Mouse (Mus musculus) limb, embryonic 11.5 days (tissue): ENCODE measurements around the gene Eomes. TPM values are rescaled to one million over a fixed set of nuclear protein-coding genes. Genes with fewer than 3 reads are reported as not detected.
A peak's percentile ranks its signal among the peaks of the same experiment; 100 is the strongest.

ENCODE experiments used
- ATAC-seq: fragments of 200-750 bp; cut with Nextera tagmentation; 2 replicates; pipeline ENCODE4 v1.8.0; 2017; ENCODE audit warnings: low read depth; ENCODE audit not compliant: insufficient number of reproducible peaks, low FRiP score, low TSS enrichment
- DNase-seq: peaks from one replicate; pipeline ENCODE4 v3.0.0-alpha.2; 2015; ENCODE audit warnings: low spot score
- H3K27ac ChIP-seq: fragments of 300-500 bp; sonication (generic); replicated peaks from 2 replicates; pipeline ENCODE4 v1.5.1; 2014; ENCODE audit warnings: low read depth, mild to moderate bottlenecking, low read length
- H3K27me3 ChIP-seq: fragments of 300-500 bp; sonication (generic); 2 replicates; pipeline ENCODE4 v1.6.1; 2014; ENCODE audit warnings: mild to moderate bottlenecking, low read length, mixed read lengths; ENCODE audit not compliant: control insufficient read depth, insufficient read depth
- H3K36me3 ChIP-seq: fragments of 300-500 bp; sonication (generic); 2 replicates; pipeline ENCODE4 v1.6.1; 2014; ENCODE audit warnings: mild to moderate bottlenecking, low read length, moderate library complexity, mixed read lengths; ENCODE audit not compliant: control insufficient read depth, insufficient read depth
- H3K4me1 ChIP-seq: fragments of 300-500 bp; sonication (generic); 2 replicates; pipeline ENCODE4 v1.6.1; 2014; ENCODE audit warnings: low read length, mixed read lengths; ENCODE audit not compliant: control insufficient read depth, insufficient read depth
- H3K4me2 ChIP-seq: fragments of 300-500 bp; sonication (generic); 2 replicates; pipeline ENCODE4 v1.6.1; 2014; ENCODE audit warnings: low read depth, mild to moderate bottlenecking, moderate library complexity; ENCODE audit not compliant: severe bottlenecking
- H3K4me3 ChIP-seq: fragments of 300-500 bp; sonication (generic); 2 replicates; pipeline ENCODE4 v1.5.1; 2014; ENCODE audit warnings: low read depth, low read length
- H3K9ac ChIP-seq: fragments of 300-500 bp; sonication (generic); 2 replicates; pipeline ENCODE4 v1.6.1; 2014; ENCODE audit warnings: mild to moderate bottlenecking, low read length
- H3K9me3 ChIP-seq: fragments of 300-500 bp; sonication (generic); 2 replicates; pipeline ENCODE4 v1.6.1; 2016; ENCODE audit warnings: low read length; ENCODE audit not compliant: control insufficient read depth
- WGBS: fragments of 180-500 bp; shearing (Covaris S2); extraction: QIAGEN DNeasy Blood & Tissue Kit; methylation state at CpG from one replicate; pipeline ENCODE4 v1.1.7; 2014; 5-methylcytosine and 5-hydroxymethylcytosine counted together
- polyA plus RNA-seq: library from polyadenylated mRNA; unstranded; fragments of >200 nt; fragmentation: Nextera tagmentation; extraction: Ambion mirVana; gene quantifications from 2 replicates; pipeline ENCODE4 v1.2.1, GENCODE M21; 2014

Eomes gene
- polyA plus RNA-seq, 1 experiment from 2014 or later: 1.1 TPM

DNA sequence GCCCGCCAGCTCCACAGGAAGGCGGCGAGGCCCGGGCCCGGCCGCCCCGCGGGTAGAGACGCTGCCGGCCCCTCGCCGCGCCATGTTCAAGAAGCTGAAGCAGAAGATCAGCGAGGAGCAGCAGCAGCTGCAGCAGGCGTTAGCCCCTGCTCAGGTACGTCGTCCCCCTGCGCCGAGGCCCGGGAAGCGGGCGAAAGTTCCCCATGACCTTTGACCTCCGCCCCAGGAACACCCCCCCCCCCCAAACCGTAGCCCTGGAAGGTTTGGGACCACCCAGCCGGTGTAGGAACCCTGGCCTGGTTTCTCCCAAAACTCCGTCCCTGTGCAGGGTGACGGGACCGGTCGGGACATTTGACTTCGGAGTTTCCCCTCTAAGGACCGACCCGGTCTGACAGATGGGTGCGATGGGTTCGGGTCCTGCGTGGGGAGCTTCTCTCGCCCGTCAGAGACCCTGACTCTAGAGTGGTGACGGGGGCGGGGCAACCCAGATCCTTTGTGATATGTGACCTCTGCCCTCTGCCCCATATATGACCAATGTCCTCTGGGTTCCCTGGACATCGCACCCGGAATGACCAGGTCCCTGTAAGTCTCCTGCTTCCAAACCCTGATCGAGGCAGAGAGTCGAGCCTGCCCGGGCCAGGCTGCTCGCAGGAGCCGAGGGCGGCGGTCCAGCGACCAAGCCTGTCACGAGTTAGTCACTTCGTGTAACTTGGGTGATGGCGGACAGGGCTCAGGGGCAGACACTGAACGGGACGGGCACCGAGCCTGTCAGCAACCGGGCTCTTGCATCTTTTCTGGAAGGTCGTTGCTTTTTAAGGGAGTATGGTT lies 28.6 kb downstream of the Eomes start:
- Histone ChIP-seq H3K9ac (peak overlapping the region; percentile 93), H3K4me1 (peaks cover 7% of the 10 kb centered on the region; the same call in 1 of the 2 replicates), H3K27ac (peak overlapping the region; percentile 68; the same call in 1 of the 2 replicates), H3K36me3 (no peaks in the 10 kb centered on the region), H3K9me3 (no peaks in the 10 kb centered on the region), H3K4me2 (peak overlapping the region; percentile 98), H3K27me3 (no peaks in the 10 kb centered on the region), H3K4me3 (peak overlapping the region; percentile 96)
- under 1% methylated on average over 56 of the region's 57 CpGs for WGBS
- peak; percentile 60 for ATAC-seq
- DNase-seq: peak; percentile 58

DNA sequence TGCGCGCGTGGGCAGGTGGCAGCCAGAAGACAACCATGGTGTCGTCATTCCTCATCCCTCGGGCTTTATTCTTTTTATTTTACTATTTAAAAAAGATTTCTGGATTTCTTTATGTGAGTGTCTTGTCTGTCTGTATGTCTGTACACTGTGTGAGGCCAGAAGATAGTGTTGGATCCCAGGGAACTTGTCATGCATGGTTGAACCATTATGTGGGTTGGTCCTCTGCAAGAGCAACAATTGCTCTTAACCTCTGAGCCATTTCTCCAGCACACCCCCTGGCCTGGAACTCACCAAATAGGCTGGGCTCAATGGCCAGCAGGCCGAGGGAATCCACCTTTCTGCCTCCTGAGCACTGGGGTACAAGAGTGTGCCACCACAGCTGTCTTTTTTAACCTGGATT lies 29.5 kb downstream of the Eomes start:
- peak overlapping the region; percentile 98 for H3K4me2 ChIP-seq
- H3K27ac ChIP-seq: no peak overlapping the region
- peaks cover 7% of the 10 kb centered on the region; the same call in 1 of the 2 replicates for H3K4me1 ChIP-seq
- no peak for DNase-seq
- no peaks in the 10 kb centered on the region for H3K27me3 ChIP-seq
- no peak overlapping the region for H3K9ac ChIP-seq
- no peaks in the 10 kb centered on the region for H3K36me3 ChIP-seq
- no peak for ATAC-seq
- no peak overlapping the region; the same call in 1 of the 2 replicates for H3K4me3 ChIP-seq
- 89% methylated on average over 6 of the region's 6 CpGs for WGBS
- no peaks in the 10 kb centered on the region for H3K9me3 ChIP-seq

DNA sequence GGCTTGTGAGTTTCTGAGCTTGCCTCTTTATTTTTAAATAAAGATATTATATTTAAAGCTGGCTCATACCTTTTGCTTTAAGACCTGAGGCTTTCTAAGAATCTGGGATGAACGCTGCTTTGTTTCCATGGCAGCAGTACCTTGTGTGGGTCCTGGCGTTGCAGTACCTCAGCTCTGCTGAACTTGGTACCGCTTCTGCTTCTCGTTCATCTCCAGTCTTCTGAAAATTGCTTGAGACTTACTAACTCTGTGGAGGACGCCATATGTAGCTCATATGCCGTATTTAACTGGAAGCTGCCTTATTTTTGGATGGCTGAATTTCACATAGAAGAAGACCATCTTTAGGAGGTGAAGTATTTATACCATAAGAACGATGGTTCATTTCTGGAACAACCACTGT lies 30.6 kb downstream of the Eomes start:
- ATAC-seq (no peak), DNase-seq (no peak)
- no peak overlapping the region for H3K9ac ChIP-seq
- no peaks in the 10 kb centered on the region for H3K36me3 ChIP-seq
- H3K27me3 ChIP-seq: no peaks in the 10 kb centered on the region
- H3K4me3 ChIP-seq: no peak overlapping the region
- H3K27ac ChIP-seq: no peak overlapping the region
- H3K4me1 ChIP-seq: peaks cover 7% of the 10 kb centered on the region; the same call in 1 of the 2 replicates
- no peaks in the 10 kb centered on the region for H3K9me3 ChIP-seq
- no peak overlapping the region for H3K4me2 ChIP-seq
- WGBS: 91% methylated on average over 7 of the region's 7 CpGs

DNA sequence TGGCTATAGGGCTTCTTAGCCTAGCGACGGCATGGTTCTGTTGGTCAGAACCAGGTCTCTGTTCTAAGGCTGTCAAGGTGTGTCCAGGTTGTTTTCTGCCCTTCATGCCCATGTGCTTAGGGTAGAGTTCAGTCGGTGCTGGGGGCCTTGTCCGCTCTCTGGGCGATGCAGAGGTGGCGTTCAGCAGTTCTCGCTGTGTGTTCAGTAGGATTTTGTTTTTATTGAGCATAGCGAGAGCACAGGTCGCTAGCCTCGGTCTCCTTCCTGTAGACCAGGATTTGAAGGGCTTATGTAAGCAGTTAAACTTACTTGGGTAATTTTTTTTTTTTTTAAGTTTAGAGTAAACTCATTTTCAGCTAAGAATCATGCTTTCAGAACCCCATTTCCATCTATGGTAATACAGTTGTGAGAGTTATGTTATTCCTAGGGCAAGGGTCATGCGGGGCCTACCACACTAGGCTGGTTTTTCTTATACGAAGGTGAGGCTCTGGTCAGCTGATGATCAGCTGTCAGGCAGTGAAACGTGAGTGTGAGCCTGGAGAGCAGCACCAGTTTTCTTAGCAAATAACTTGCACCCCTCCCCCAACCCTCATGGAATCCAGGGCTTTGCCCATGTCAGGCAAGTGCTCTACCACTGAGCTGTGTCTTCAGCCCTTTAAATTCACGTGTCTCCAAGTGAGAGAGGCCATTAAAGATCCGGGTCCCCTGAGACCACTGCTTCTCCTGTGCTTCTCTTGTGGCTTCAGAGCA lies 33.1 kb downstream of the Eomes start:
- Histone ChIP-seq H3K36me3 (no peaks in the 10 kb centered on the region), H3K9me3 (no peaks in the 10 kb centered on the region), H3K4me1 (peaks cover 7% of the 10 kb centered on the region; the same call in 1 of the 2 replicates), H3K9ac (no peak overlapping the region), H3K4me2 (no peak overlapping the region), H3K27me3 (no peaks in the 10 kb centered on the region), H3K4me3 (no peak overlapping the region), H3K27ac (no peak overlapping the region)
- DNase-seq: no peak
- no peak for ATAC-seq
- 78% methylated on average over 15 of the region's 15 CpGs for WGBS

DNA sequence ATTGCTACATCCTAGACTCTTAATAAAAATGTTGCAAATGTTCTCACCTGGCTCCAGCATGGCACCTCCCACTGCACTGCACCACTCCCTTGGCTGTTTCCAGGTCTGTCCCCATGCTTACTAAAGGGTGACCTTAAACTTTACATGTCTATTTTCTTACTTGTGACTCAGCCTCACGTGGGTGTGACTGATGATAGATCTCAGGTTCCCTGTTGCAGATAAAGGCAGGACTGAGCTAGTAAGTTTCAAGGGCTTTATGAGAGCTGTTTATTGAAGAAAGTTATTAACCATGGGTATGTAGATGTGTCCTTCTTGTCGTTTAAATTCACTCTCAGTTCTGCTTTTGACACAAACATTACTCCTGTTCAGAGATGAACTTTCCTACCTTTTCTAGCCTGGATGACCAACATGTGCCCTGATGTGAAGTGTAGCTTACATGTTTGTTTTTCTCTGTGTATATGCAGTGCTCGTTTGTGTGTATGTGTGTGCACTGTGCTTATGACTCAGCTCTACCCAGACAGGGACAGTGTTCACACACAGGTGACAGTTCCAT lies 34.7 kb downstream of the Eomes start:
- ATAC-seq: no peak
- no peak overlapping the region for H3K27ac ChIP-seq
- no peaks in the 10 kb centered on the region for H3K27me3 ChIP-seq
- DNase-seq: no peak
- no peaks in the 10 kb centered on the region for H3K4me1 ChIP-seq
- no peaks in the 10 kb centered on the region for H3K36me3 ChIP-seq
- H3K9ac ChIP-seq: no peak overlapping the region
- 88% methylated on average over 3 of the region's 3 CpGs for WGBS
- H3K4me3 ChIP-seq: no peak overlapping the region
- no peak overlapping the region for H3K4me2 ChIP-seq
- H3K9me3 ChIP-seq: no peaks in the 10 kb centered on the region

DNA sequence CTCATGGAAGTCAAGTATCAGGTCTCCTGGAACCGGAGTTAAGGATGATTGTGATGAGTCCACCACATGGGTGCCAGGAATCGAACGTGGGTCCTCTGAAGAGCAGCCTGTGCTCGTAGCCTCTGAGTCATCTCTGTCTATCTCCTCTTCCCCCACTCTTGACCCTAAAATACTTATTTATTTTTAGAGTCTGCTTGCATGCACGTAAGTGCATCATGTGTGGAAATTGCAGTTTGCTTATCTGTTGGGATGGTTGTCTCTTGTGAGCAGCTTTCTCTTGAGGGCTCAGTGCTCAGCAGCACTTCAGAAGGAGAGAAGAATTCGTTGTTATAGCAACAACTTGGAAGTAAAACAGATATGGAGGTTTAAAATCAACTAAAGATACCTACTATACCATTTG lies 37.5 kb downstream of the Eomes start:
- Histone ChIP-seq H3K27me3 (no peaks in the 10 kb centered on the region), H3K4me2 (no peak overlapping the region), H3K4me3 (no peak overlapping the region), H3K36me3 (no peaks in the 10 kb centered on the region), H3K27ac (no peak overlapping the region), H3K9me3 (no peaks in the 10 kb centered on the region), H3K9ac (no peak overlapping the region), H3K4me1 (no peaks in the 10 kb centered on the region)
- 94% methylated on average over 6 of the region's 6 CpGs for WGBS
- ATAC-seq (no peak), DNase-seq (no peak)

DNA sequence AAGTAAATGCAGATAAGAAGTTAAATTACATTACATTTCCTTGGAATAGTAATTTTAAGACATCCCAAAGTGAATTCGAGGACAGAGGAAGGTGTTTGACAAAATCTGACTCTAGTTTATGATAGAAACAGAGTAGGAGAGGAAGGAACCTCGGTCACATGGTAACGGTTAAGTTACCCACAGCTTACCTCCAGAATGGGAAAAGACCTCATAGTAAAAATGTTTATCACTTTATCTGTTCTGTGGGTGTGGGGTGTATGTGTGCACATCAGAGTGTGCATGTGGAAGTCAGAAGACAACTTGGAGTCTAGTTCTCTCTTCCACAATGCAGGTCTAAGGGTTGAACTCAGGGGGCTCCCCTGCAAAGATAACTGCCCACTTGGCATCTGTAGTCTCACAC lies 38.1 kb downstream of the Eomes start:
- Histone ChIP-seq H3K27me3 (no peaks in the 10 kb centered on the region), H3K27ac (no peak overlapping the region), H3K9ac (no peak overlapping the region), H3K4me3 (no peak overlapping the region), H3K9me3 (no peaks in the 10 kb centered on the region), H3K4me2 (no peak overlapping the region), H3K4me1 (0 out of 2 replicates have a peak, but pooled peaks cover 4% of the 10 kb centered on the region), H3K36me3 (no peaks in the 10 kb centered on the region)
- ATAC-seq (no peak), DNase-seq (no peak)
- WGBS: 93% methylated on average over 3 of the region's 3 CpGs

GRCm38 (mm10) chr9:118517619-118518018 lies 39.6 kb downstream of the Eomes start:
- H3K4me2 ChIP-seq: no peak overlapping the region
- H3K4me3 ChIP-seq: no peak overlapping the region
- WGBS: 80% methylated on average over 8 of the region's 8 CpGs
- no peaks in the 10 kb centered on the region for H3K27me3 ChIP-seq
- peaks cover 3% of the 10 kb centered on the region; the same call in 1 of the 2 replicates for H3K36me3 ChIP-seq
- no peaks in the 10 kb centered on the region for H3K9me3 ChIP-seq
- ATAC-seq: no peak
- H3K4me1 ChIP-seq: 0 out of 2 replicates have a peak, but pooled peaks cover 5% of the 10 kb centered on the region
- H3K27ac ChIP-seq: no peak overlapping the region
- no peak for DNase-seq
- H3K9ac ChIP-seq: no peak overlapping the region
